Mouse (Mus musculus): ENCODE data around the gene Agpat3. TPM values are rescaled to one million over a fixed set of nuclear protein-coding genes. Genes with fewer than 3 reads are reported as not detected.
"Not testable (repeated sequence)": the region's sequence is repeated elsewhere in the genome, so short reads cannot be mapped to it uniquely, and the experiment has no call there.

Gene Agpat3
- polyA plus RNA-seq, 1 experiment: 43.7 TPM

GRCm38 (mm10) chr10:78364106-78364505 lies 11.8 kb upstream of the Agpat3 start:
- no peak overlapping the region for H3K4me3 ChIP-seq (ENCODE audit: insufficient read depth, low read length)
- TF ChIP-seq CTCF (IDR thresholded peaks at IDR 0.05; ENCODE audit: borderline replicate concordance, insufficient read depth, low read length) (no peak), POLR2A (IDR thresholded peaks at IDR 0.05; ENCODE audit: low read depth, low read length) (no peak)
- H3K27ac ChIP-seq (ENCODE audit: insufficient read depth, low read length): no peak overlapping the region

GRCm38 (mm10) chr10:78363366-78363765 lies 11.1 kb upstream of the Agpat3 start:
- peaks cover 12% of the 10 kb centered on the region; the same call in 1 of the 2 replicates for H3K4me1 ChIP-seq (ENCODE audit: control insufficient read depth, insufficient read depth, low read length)
- H3K4me3 ChIP-seq (ENCODE audit: insufficient read depth, low read length): no peak overlapping the region
- H3K27ac ChIP-seq (ENCODE audit: insufficient read depth, low read length): no peak overlapping the region
- TF ChIP-seq POLR2A (IDR thresholded peaks at IDR 0.05; ENCODE audit: low read depth, low read length): no peak
- TF ChIP-seq CTCF (IDR thresholded peaks at IDR 0.05; ENCODE audit: borderline replicate concordance, insufficient read depth, low read length): no peak

More at GRCm38 (mm10) chr10:78364106-78364505, 11.8 kb upstream of the Agpat3 start:
- H3K4me1 ChIP-seq (ENCODE audit: control insufficient read depth, insufficient read depth, low read length): peaks cover 12% of the 10 kb centered on the region; the same call in 1 of the 2 replicates

- TF ChIP-seq POLR2A (IDR thresholded peaks at IDR 0.05; ENCODE audit: low read depth, low read length) (no peak), CTCF (IDR thresholded peaks at IDR 0.05; ENCODE audit: borderline replicate concordance, insufficient read depth, low read length) (no peak)
- no peak overlapping the region for H3K4me3 ChIP-seq (ENCODE audit: insufficient read depth, low read length)
- H3K4me1 ChIP-seq (ENCODE audit: control insufficient read depth, insufficient read depth, low read length): peaks cover 11% of the 10 kb centered on the region; the same call in 1 of the 2 replicates
- H3K27ac ChIP-seq (ENCODE audit: insufficient read depth, low read length): no peak overlapping the region
Observed at GRCm38 (mm10) chr10:78361951-78362350, 9.7 kb upstream of the Agpat3 start.

- H3K4me1 ChIP-seq (ENCODE audit: control insufficient read depth, insufficient read depth, low read length): no peaks in the 10 kb centered on the region
- TF ChIP-seq CTCF (IDR thresholded peaks at IDR 0.05; ENCODE audit: borderline replicate concordance, insufficient read depth, low read length) (no peak), POLR2A (IDR thresholded peaks at IDR 0.05; ENCODE audit: low read depth, low read length) (no peak)
- no peak overlapping the region for H3K4me3 ChIP-seq (ENCODE audit: insufficient read depth, low read length)
- H3K27ac ChIP-seq (ENCODE audit: insufficient read depth, low read length): 0 out of 2 replicates have a peak overlapping the region, but pooled peaks have one; percentile 5
Observed at GRCm38 (mm10) chr10:78360290-78360711, 8.0 kb upstream of the Agpat3 start.

- H3K4me3 ChIP-seq (ENCODE audit: insufficient read depth, low read length); H3K4me1 ChIP-seq (ENCODE audit: control insufficient read depth, insufficient read depth, low read length); H3K27ac ChIP-seq (ENCODE audit: insufficient read depth, low read length): not testable (repeated sequence)
Observed at GRCm38 (mm10) chr10:78358999-78359398, 6.7 kb upstream of the Agpat3 start.

DNA sequence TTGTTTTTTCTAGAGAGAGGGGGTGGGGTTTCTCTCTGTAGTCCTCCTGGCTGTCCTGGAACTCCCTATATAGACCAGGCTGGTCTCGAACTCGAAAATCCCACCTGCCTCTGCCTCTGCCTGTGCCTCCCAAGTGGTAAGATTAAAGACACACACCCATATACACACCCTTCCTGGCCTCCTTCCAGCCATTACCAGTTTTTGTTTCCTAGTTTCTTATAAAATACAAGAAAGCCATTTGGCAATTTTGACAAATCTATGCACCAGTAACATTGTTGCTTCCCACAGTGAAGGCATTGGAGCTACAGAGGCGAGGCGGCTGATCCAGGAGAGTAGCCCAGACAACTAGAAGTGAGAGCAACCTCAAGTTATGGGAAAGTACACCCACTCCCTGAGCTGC lies 6.0 kb upstream of the Agpat3 start:
- no peak overlapping the region for H3K27ac ChIP-seq (ENCODE audit: insufficient read depth, low read length)
- TF ChIP-seq POLR2A (IDR thresholded peaks at IDR 0.05; ENCODE audit: low read depth, low read length): no peak
- no peak for TF ChIP-seq CTCF (IDR thresholded peaks at IDR 0.05; ENCODE audit: borderline replicate concordance, insufficient read depth, low read length)
- H3K4me3 ChIP-seq (ENCODE audit: insufficient read depth, low read length): no peak overlapping the region
- H3K4me1 ChIP-seq (ENCODE audit: control insufficient read depth, insufficient read depth, low read length): no peaks in the 10 kb centered on the region

DNA sequence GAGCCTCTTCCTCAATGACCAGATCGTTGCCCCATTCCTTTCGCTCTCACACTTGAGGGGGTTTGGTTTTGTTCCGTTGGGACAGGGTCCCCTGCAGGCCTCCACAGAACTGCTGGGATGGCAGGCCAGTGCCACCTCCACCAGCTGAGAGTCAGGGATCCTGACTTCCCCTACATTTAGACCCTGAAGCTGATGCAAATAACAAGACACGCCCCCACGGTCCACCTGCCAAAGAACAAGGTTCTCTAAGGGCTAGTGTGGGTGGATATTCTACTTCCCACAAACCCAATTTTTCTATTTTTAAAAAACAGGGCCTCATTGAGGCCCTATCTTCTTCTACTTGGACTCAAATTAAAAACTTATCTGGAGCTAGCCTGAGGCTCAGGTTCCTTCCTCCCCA lies 5.5 kb upstream of the Agpat3 start:
- no peak overlapping the region for H3K27ac ChIP-seq (ENCODE audit: insufficient read depth, low read length)
- H3K4me3 ChIP-seq (ENCODE audit: insufficient read depth, low read length): no peak overlapping the region
- no peaks in the 10 kb centered on the region for H3K4me1 ChIP-seq (ENCODE audit: control insufficient read depth, insufficient read depth, low read length)
- TF ChIP-seq POLR2A (IDR thresholded peaks at IDR 0.05; ENCODE audit: low read depth, low read length) (no peak), CTCF (IDR thresholded peaks at IDR 0.05; ENCODE audit: borderline replicate concordance, insufficient read depth, low read length) (no peak)

DNA sequence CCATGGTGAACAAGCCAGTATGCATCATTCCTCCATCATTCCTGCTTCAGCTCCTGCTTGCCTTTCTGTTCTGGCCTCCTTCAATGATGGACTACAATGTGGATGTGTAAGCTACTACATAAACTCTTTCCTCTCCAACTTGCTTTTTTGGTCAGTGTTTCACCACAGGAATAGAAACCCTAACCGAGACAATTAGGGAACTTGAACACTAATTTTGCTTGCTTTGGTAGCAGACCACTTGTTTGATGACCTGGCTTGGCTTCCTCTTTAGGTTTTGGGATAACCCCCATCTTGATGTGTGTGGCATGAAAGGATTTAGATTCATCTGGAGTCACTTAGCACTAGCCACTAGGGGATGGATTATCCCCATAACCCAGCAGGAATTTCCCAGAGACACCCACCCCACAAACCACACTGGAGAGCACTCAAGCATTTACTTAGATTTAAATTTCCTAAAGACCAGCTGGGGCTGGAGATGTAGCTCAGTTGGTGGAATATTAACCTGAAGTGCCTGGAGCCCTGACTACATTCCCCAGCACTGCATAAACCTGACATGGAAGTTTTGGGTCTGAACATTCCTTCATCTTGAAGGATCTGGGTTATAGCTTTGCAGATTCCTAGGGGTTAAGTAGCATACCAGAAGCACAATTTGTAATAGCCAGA lies 3.8 kb upstream of the Agpat3 start:
- H3K4me1 ChIP-seq (ENCODE audit: control insufficient read depth, insufficient read depth, low read length): no peaks in the 10 kb centered on the region
- no peak overlapping the region for H3K4me3 ChIP-seq (ENCODE audit: insufficient read depth, low read length)
- TF ChIP-seq CTCF (IDR thresholded peaks at IDR 0.05; ENCODE audit: borderline replicate concordance, insufficient read depth, low read length): no peak
- TF ChIP-seq POLR2A (IDR thresholded peaks at IDR 0.05; ENCODE audit: low read depth, low read length): no peak; the same call in 1 of the 2 replicates
- H3K27ac ChIP-seq (ENCODE audit: insufficient read depth, low read length): no peak overlapping the region

- TF ChIP-seq CTCF (IDR thresholded peaks at IDR 0.05; ENCODE audit: borderline replicate concordance, insufficient read depth, low read length): no peak
- TF ChIP-seq POLR2A (IDR thresholded peaks at IDR 0.05; ENCODE audit: low read depth, low read length): no peak
- Histone ChIP-seq H3K4me1 (ENCODE audit: control insufficient read depth, insufficient read depth, low read length) (peaks cover 11% of the 10 kb centered on the region; the same call in 1 of the 2 replicates), H3K27ac (ENCODE audit: insufficient read depth, low read length) (no peak overlapping the region), H3K4me3 (ENCODE audit: insufficient read depth, low read length) (no peak overlapping the region)
Observed at GRCm38 (mm10) chr10:78353196-78353595, 907 bp upstream of the Agpat3 start.

GRCm38 (mm10) chr10:78352666-78353030 lies 359 bp upstream of the Agpat3 start:
- Histone ChIP-seq H3K27ac (ENCODE audit: insufficient read depth, low read length) (no peak overlapping the region), H3K4me3 (ENCODE audit: insufficient read depth, low read length) (peak overlapping the region; percentile 36), H3K4me1 (ENCODE audit: control insufficient read depth, insufficient read depth, low read length) (peaks cover 11% of the 10 kb centered on the region; the same call in 1 of the 2 replicates)
- TF ChIP-seq POLR2A (IDR thresholded peaks at IDR 0.05; ENCODE audit: low read depth, low read length): no peak
